Comparison of ENCODE assay signal across 8 mouse cellular contexts in genomic region chr12:21265946-21266783, GRCm38 (mm10). TPM values are rescaled to one million over a fixed set of nuclear protein-coding genes. Genes with fewer than 3 reads are reported as not detected.
DNase-seq lines count a peak whose midpoint lies in the region; ATAC-seq lines count a peak whose summit lies in the region.

No protein-coding gene starts in this region.

- H3K9ac ChIP-seq in embryonic facial prominence, embryonic 14.5 days (ENCODE audit: low read depth, low read length), result no peak overlapping the region
- no peak overlapping the region for H3K9ac ChIP-seq in limb, embryonic 12.5 days (replicated peaks)
- no peak overlapping the region for H3K9ac ChIP-seq in midbrain, embryonic 13.5 days (replicated peaks)
- no peak overlapping the region for H3K9ac ChIP-seq in stomach, embryonic 16.5 days (ENCODE audit: low read length)

- 77% methylated on average over 14 of the region's 14 CpGs for WGBS in embryonic facial prominence, embryonic 14.5 days
- 83% methylated on average over 14 of the region's 14 CpGs for WGBS in limb, embryonic 12.5 days
- 76% methylated on average over 14 of the region's 14 CpGs for WGBS in midbrain, embryonic 13.5 days
- 67% methylated on average over 14 of the region's 14 CpGs for WGBS in stomach, embryonic 16.5 days

- no peaks in the 10 kb centered on the region for H3K27me3 ChIP-seq in embryonic facial prominence, embryonic 14.5 days (replicated peaks; ENCODE audit: control insufficient read depth, insufficient read depth, low read length)
- H3K27me3 ChIP-seq in limb, embryonic 12.5 days, result no peaks in the 10 kb centered on the region
- H3K27me3 ChIP-seq in midbrain, embryonic 13.5 days, result no peaks in the 10 kb centered on the region
- H3K27me3 ChIP-seq in stomach, embryonic 16.5 days (ENCODE audit: control insufficient read depth, insufficient read depth, low read length), result no peaks in the 10 kb centered on the region

- no peak overlapping the region for H3K4me3 ChIP-seq in embryonic facial prominence, embryonic 14.5 days (ENCODE audit: low read depth, low read length)
- H3K4me3 ChIP-seq in limb, embryonic 12.5 days (replicated peaks), result no peak overlapping the region
- no peak overlapping the region for H3K4me3 ChIP-seq in midbrain, embryonic 13.5 days (replicated peaks)
- H3K4me3 ChIP-seq in stomach, embryonic 16.5 days (replicated peaks; ENCODE audit: low read length), result no peak overlapping the region

- no peaks in the 10 kb centered on the region for H3K4me1 ChIP-seq in embryonic facial prominence, embryonic 14.5 days (ENCODE audit: control insufficient read depth, insufficient read depth, low read length)
- no peaks in the 10 kb centered on the region for H3K4me1 ChIP-seq in limb, embryonic 12.5 days (replicated peaks)
- H3K4me1 ChIP-seq in midbrain, embryonic 13.5 days (replicated peaks), result no peaks in the 10 kb centered on the region
- H3K4me1 ChIP-seq in stomach, embryonic 16.5 days (ENCODE audit: control insufficient read depth, insufficient read depth, low read length), result 0 out of 2 replicates have a peak, but pooled peaks cover 8% of the 10 kb centered on the region

- H3K36me3 ChIP-seq in embryonic facial prominence, embryonic 14.5 days (ENCODE audit: control insufficient read depth, insufficient read depth, low read length), result peaks cover 67% of the 10 kb centered on the region
- peaks cover 98% of the 10 kb centered on the region for H3K36me3 ChIP-seq in limb, embryonic 12.5 days
- H3K36me3 ChIP-seq in midbrain, embryonic 13.5 days, result peaks cover 79% of the 10 kb centered on the region
- peaks cover 8% of the 10 kb centered on the region; the same call in 1 of the 2 replicates for H3K36me3 ChIP-seq in stomach, embryonic 16.5 days (ENCODE audit: control insufficient read depth, insufficient read depth, low read length)

- H3K4me2 ChIP-seq in embryonic facial prominence, embryonic 14.5 days (ENCODE audit: low read depth, low read length), result no peak overlapping the region
- no peak overlapping the region for H3K4me2 ChIP-seq in limb, embryonic 12.5 days
- no peak overlapping the region for H3K4me2 ChIP-seq in midbrain, embryonic 13.5 days (replicated peaks)
- no peak overlapping the region for H3K4me2 ChIP-seq in stomach, embryonic 16.5 days (ENCODE audit: low read depth, low read length)

- no peak overlapping the region for H3K27ac ChIP-seq in embryonic facial prominence, embryonic 14.5 days (replicated peaks; ENCODE audit: low read depth, low read length)
- H3K27ac ChIP-seq in limb, embryonic 12.5 days, result no peak overlapping the region
- H3K27ac ChIP-seq in midbrain, embryonic 13.5 days, result no peak overlapping the region
- H3K27ac ChIP-seq in stomach, embryonic 16.5 days (ENCODE audit: low read length), result no peak overlapping the region

- H3K9me3 ChIP-seq in embryonic facial prominence, embryonic 14.5 days (ENCODE audit: control insufficient read depth, low read length), result no peaks in the 10 kb centered on the region
- H3K9me3 ChIP-seq in limb, embryonic 12.5 days, result no peaks in the 10 kb centered on the region
- H3K9me3 ChIP-seq in midbrain, embryonic 13.5 days, result no peaks in the 10 kb centered on the region
- H3K9me3 ChIP-seq in stomach, embryonic 16.5 days (replicated peaks; ENCODE audit: control insufficient read depth, low read length), result no peaks in the 10 kb centered on the region

- ATAC-seq in embryonic facial prominence, embryonic 14.5 days (ENCODE audit: low read depth), result peak; percentile 74
- peak; percentile 74 for ATAC-seq in limb, embryonic 12.5 days (ENCODE audit: insufficient number of reproducible peaks, insufficient read depth, low FRiP score, low TSS enrichment, low read depth)
- peak; percentile 87 for ATAC-seq in midbrain, embryonic 13.5 days
- ATAC-seq in stomach, embryonic 16.5 days (ENCODE audit: insufficient read depth, low FRiP score), result peak; percentile 70; the same call in 1 of the 2 replicates

- DNase-seq in B cell, adult 2 months, result peak; percentile 54 to 59
- peak; percentile 76 for DNase-seq in adrenal gland, postnatal 14 days
- peak; percentile 73 for DNase-seq in embryonic facial prominence, embryonic 14.5 days (ENCODE audit: low spot score)
- peak; percentile 45 to 59 for DNase-seq in heart, adult 9 months (ENCODE audit: low spot score in 2 of 2)
- DNase-seq in kidney, adult 9 months, result peak; percentile 71

RNA-seq across cellular contexts. Expression of gene Cpsf3, which starts 19.0 kb away (rescaled TPM):
- total RNA-seq in adrenal gland, postnatal 14 days (2021), result 63.3 and 77.7 TPM in 2 replicates
- polyA plus RNA-seq in embryonic facial prominence, embryonic 14.5 days (2014; fragmentation: Nextera tagmentation; extraction: Ambion mirVana), result 84.8 and 100 TPM in 2 replicates
- polyA plus RNA-seq in limb, embryonic 12.5 days (2016; fragmentation: Nextera tagmentation; extraction: Ambion mirVana), result 121 and 125 TPM in 2 replicates
- 116 and 119 TPM in 2 replicates for polyA plus RNA-seq in midbrain, embryonic 13.5 days (2015; fragmentation: Nextera tagmentation; extraction: Ambion mirVana)
- polyA plus RNA-seq in stomach, embryonic 16.5 days (2015; fragmentation: Nextera tagmentation; extraction: Ambion mirVana), result 98.1 and 99.5 TPM in 2 replicates

RNA-seq across cellular contexts. Expression of gene Itgb1bp1, which starts 19.9 kb away (rescaled TPM):
- total RNA-seq in adrenal gland, postnatal 14 days (2021), result 70.1 and 70.4 TPM in 2 replicates
- polyA plus RNA-seq in embryonic facial prominence, embryonic 14.5 days (2014; fragmentation: Nextera tagmentation; extraction: Ambion mirVana), result 54.0 and 54.2 TPM in 2 replicates
- 43.7 and 48.2 TPM in 2 replicates for polyA plus RNA-seq in limb, embryonic 12.5 days (2016; fragmentation: Nextera tagmentation; extraction: Ambion mirVana)
- 37.2 and 40.3 TPM in 2 replicates for polyA plus RNA-seq in midbrain, embryonic 13.5 days (2015; fragmentation: Nextera tagmentation; extraction: Ambion mirVana)
- polyA plus RNA-seq in stomach, embryonic 16.5 days (2015; fragmentation: Nextera tagmentation; extraction: Ambion mirVana), result 43.9 and 45.2 TPM in 2 replicates

RNA-seq across cellular contexts. Expression of gene Iah1, which starts 50.0 kb away (rescaled TPM):
- 73.4 and 79.7 TPM in 2 replicates for total RNA-seq in adrenal gland, postnatal 14 days (2021)
- 45.1 and 49.4 TPM in 2 replicates for polyA plus RNA-seq in embryonic facial prominence, embryonic 14.5 days (2014; fragmentation: Nextera tagmentation; extraction: Ambion mirVana)
- 62.7 and 68.9 TPM in 2 replicates for polyA plus RNA-seq in limb, embryonic 12.5 days (2016; fragmentation: Nextera tagmentation; extraction: Ambion mirVana)
- 44.7 and 45.1 TPM in 2 replicates for polyA plus RNA-seq in midbrain, embryonic 13.5 days (2015; fragmentation: Nextera tagmentation; extraction: Ambion mirVana)
- polyA plus RNA-seq in stomach, embryonic 16.5 days (2015; fragmentation: Nextera tagmentation; extraction: Ambion mirVana), result 46.6 and 55.7 TPM in 2 replicates
